Mouse (Mus musculus): ENCODE data around the gene Pemt.

DNA sequence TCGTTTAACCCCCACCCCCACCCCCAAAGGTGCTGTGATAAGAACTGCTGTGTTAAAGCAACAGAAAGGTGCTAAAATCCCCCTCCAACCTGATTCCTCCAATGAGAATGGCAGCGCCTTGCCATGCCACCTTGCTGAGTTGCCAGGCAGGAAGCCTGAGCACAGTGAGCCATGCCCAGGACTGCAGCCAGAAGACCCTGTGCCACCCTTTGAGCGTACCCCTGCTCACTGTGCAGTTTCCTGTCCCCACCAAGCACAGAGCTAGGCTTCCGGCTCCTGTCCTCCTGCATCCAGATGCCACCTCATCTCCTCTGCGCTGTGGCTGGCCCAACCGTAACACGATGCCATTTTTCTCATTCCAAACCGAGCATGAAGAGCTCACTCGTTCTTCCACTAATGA is 16.3 kb downstream of the Pemt start:
- TF ChIP-seq POLR2A (IDR thresholded peaks at IDR 0.05; ENCODE audit: control insufficient read depth, low read depth, low read length) (no peak), CTCF (IDR thresholded peaks at IDR 0.05; ENCODE audit: control insufficient read depth, insufficient read depth, insufficient replicate concordance, low read depth, low read length) (no peak)

Measured in testis, adult 2 months (tissue).